8 mouse cellular contexts compared by ENCODE assay signal in genomic region chr12:98996581-98996988, GRCm38 (mm10).
DNase-seq lines count a peak whose midpoint lies in the region; ATAC-seq lines count a peak whose summit lies in the region.
"Had no signal": no experiment of that assay in that cellular context is flagged by ENCODE, and none has a peak within 500 bp of the region (broad histone marks: within the 10 kb centered on the region; RNA-seq: fewer than 3 reads in every experiment).

No protein-coding gene starts in this region.

- no peak overlapping the region for H3K27ac ChIP-seq in liver, embryonic 16.5 days (ENCODE audit: low read length)
- H3K27ac ChIP-seq: hindbrain, embryonic 13.5 days had no signal

- intact Hi-C loops in left cerebral cortex, postnatal 4 days (cut with DNase I) = no loop called here

- H3K4me3 ChIP-seq in liver, embryonic 16.5 days (ENCODE audit: low read depth, low read length) = no peak overlapping the region
- H3K4me3 ChIP-seq: hindbrain, embryonic 13.5 days had no signal

- no peak overlapping the region for H3K4me2 ChIP-seq in liver, embryonic 16.5 days (ENCODE audit: low read depth, low read length)
- H3K4me2 ChIP-seq: hindbrain, embryonic 13.5 days had no signal

- no peaks in the 10 kb centered on the region; the same call in 1 of the 2 replicates for H3K4me1 ChIP-seq in liver, embryonic 16.5 days (ENCODE audit: control insufficient read depth, low read depth, low read length)

- no peaks in the 10 kb centered on the region for H3K9me3 ChIP-seq in liver, embryonic 16.5 days (replicated peaks; ENCODE audit: control insufficient read depth, low read length)
- H3K9me3 ChIP-seq: hindbrain, embryonic 13.5 days had no signal

- H3K9ac ChIP-seq in liver, embryonic 16.5 days (ENCODE audit: low read depth, low read length) = no peak overlapping the region
- H3K9ac ChIP-seq: hindbrain, embryonic 13.5 days had no signal

- 16% methylated on average over 6 of the region's 6 CpGs for WGBS in liver, embryonic 16.5 days (ENCODE audit: insufficient replicate concordance)

- ATAC-seq in liver, embryonic 16.5 days (ENCODE audit: low read depth) = 0 out of 2 replicates have a peak, but pooled peaks have one; percentile 5

- H3K36me3 ChIP-seq in liver, embryonic 16.5 days (ENCODE audit: control insufficient read depth, insufficient read depth) = no peaks in the 10 kb centered on the region
- H3K36me3 ChIP-seq: hindbrain, embryonic 13.5 days had no signal

- H3K27me3 ChIP-seq in liver, embryonic 16.5 days (ENCODE audit: control insufficient read depth, insufficient read depth, low read depth, low read length) = no peaks in the 10 kb centered on the region
- H3K27me3 ChIP-seq: hindbrain, embryonic 13.5 days had no signal

- DNase-seq in left cerebral cortex, adult 18-20 months (ENCODE audit: low spot score in 2 of 2) = peak; percentile 49 to 68
- no peak for DNase-seq in left cerebral cortex, postnatal 4 days
- peak; percentile 93 for DNase-seq in brain, adult 2 months (ENCODE audit: low read depth, low spot score)
- peak; percentile 9 to 23 for DNase-seq in thymus, postnatal 10 days (ENCODE audit: low spot score in 2 of 2)
- no peak for DNase-seq in cerebellum, postnatal 14 days
- no peak for DNase-seq in kidney, adult 18-20 months

Comparison
In these comparisons a context has a peak if more than half of its experiments do, and no peak if none do; other contexts are left out.
1. DNase-seq: peak in left cerebral cortex, adult 18-20 months (2 of 2), brain, adult 2 months (single experiment) and thymus, postnatal 10 days (2 of 2); none in left cerebral cortex, postnatal 4 days (single experiment), cerebellum, postnatal 14 days (0 of 2) and kidney, adult 18-20 months (single experiment).